In the genomic region with DNA sequence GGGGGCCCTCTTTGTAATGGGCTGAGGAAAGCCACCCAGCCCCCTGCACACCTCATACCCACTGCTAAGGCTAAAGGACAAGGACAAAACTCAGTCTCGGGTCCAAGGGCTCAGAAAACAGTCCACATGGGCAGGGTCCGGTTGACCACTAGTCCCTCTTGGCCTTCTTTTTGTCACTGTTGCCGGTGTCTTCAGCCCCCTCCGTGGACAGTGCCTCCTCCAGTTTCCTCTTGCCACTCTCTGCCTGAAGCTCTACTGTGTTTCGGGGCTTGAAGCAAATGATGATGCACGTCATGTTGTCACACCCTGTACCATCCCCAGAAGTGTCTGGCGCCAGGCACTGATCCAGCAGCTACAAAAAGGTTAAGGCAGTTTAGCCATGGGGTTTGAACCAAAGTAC, we compare ENCODE assay signal across 9 mouse cellular contexts. TPM values are rescaled to one million over a fixed set of nuclear protein-coding genes. Genes with fewer than 3 reads are reported as not detected.
DNase-seq lines count a peak whose midpoint lies in the region; ATAC-seq and TF ChIP-seq lines count a peak whose summit lies in the region.
"Had no signal": no experiment of that assay in that cellular context is flagged by ENCODE, and none has a peak within 500 bp of the region (broad histone marks: within the 10 kb centered on the region; RNA-seq: fewer than 3 reads in every experiment).

No protein-coding gene starts in this region.

- peaks cover 8% of the 10 kb centered on the region; the same call in 1 of the 2 replicates for H3K4me1 ChIP-seq in heart, embryonic 10.5 days
- H3K4me1 ChIP-seq in ES-E14 (ENCODE audit: control insufficient read depth in 2 of 2, insufficient read depth in 2 of 2, low read length in 2 of 2, poor library complexity in 1 of 2): peaks cover 3 to 5% of the 10 kb centered on the region in 2 experiments; a peak in 1 of 4 replicates
- H3K4me1 ChIP-seq in heart, postnatal 0 days (ENCODE audit: control insufficient read depth, insufficient read depth): peaks cover 9% of the 10 kb centered on the region

- H3K9me3 ChIP-seq in heart, embryonic 10.5 days: peaks cover 5% of the 10 kb centered on the region
- no peaks in the 10 kb centered on the region for H3K9me3 ChIP-seq in ES-E14 (ENCODE audit: control insufficient read depth, insufficient read depth, low read depth, low read length)
- 0 out of 2 replicates have a peak, but pooled peaks cover 4% of the 10 kb centered on the region for H3K9me3 ChIP-seq in heart, postnatal 0 days (replicated peaks; ENCODE audit: control insufficient read depth, low read length)

- no peak for ATAC-seq in heart, postnatal 0 days (ENCODE audit: insufficient read depth, low read depth)

- TF ChIP-seq EP300 in heart, postnatal 0 days (IDR thresholded peaks at IDR 0.05; ENCODE audit: low read depth): no peak

- peak overlapping the region; percentile 85 for H3K4me3 ChIP-seq in heart, embryonic 10.5 days
- H3K4me3 ChIP-seq in ES-E14 (ENCODE audit: insufficient read depth in 1 of 2, low read depth in 1 of 2, low read length in 2 of 2, poor library complexity in 1 of 2, severe bottlenecking in 1 of 2) (peak overlapping the region; percentile 63 to 79), macrophage (ENCODE audit: inconsistent target) (peak overlapping the region; percentile 89)
- peak overlapping the region; percentile 89 for H3K4me3 ChIP-seq in heart, postnatal 0 days (ENCODE audit: low read depth, low read length)

- no peak for DNase-seq in heart, embryonic 10.5 days (ENCODE audit: low spot score)
- no peak for DNase-seq in heart, postnatal 14 days
- DNase-seq in ES-E14 (ENCODE audit: low read depth, low spot score): no peak
- DNase-seq in heart, postnatal 0 days (ENCODE audit: low spot score): no peak
- DNase-seq in ovary, adult 18-20 months (ENCODE audit: low spot score): no peak
- DNase-seq in urinary bladder, adult 18-20 months (ENCODE audit: low spot score in 2 of 2): no peak
- no peak for DNase-seq in layer of hippocampus, adult 18-20 months (ENCODE audit: low spot score in 2 of 2)
- DNase-seq: right cerebral cortex, postnatal 4 days had no signal

- peak overlapping the region; percentile 93 for H3K4me2 ChIP-seq in heart, postnatal 0 days (ENCODE audit: low read depth, low read length)

- no peak for TF ChIP-seq CTCF in heart, postnatal 0 days (IDR thresholded peaks at IDR 0.05; ENCODE audit: low read depth)

- H3K9ac ChIP-seq in ES-E14 (ENCODE audit: insufficient read depth, low read depth, low read length, poor library complexity, severe bottlenecking): peak overlapping the region; percentile 71
- H3K9ac ChIP-seq in heart, postnatal 0 days (replicated peaks; ENCODE audit: low read depth, low read length): 0 out of 2 replicates have a peak overlapping the region, but pooled peaks have one; percentile 83

- H3K36me3 ChIP-seq in heart, embryonic 10.5 days: peaks cover 83% of the 10 kb centered on the region
- peaks cover 51% of the 10 kb centered on the region for H3K36me3 ChIP-seq in ES-E14 (ENCODE audit: control insufficient read depth, insufficient read depth, low read length, poor library complexity, severe bottlenecking)
- H3K36me3 ChIP-seq in heart, postnatal 0 days (replicated peaks; ENCODE audit: control insufficient read depth, insufficient read depth, low read length): peaks cover 77% of the 10 kb centered on the region
- H3K36me3 ChIP-seq in macrophage (ENCODE audit: inconsistent target): peaks cover 56% of the 10 kb centered on the region

- in situ Hi-C loops in ES-E14 (cut with MboI; ENCODE audit: low sequenced_read_pairs in 2 of 2, unreplicated experiment in 2 of 2): no loop called here

- peaks cover 38% of the 10 kb centered on the region for H3K79me2 ChIP-seq in macrophage (ENCODE audit: inconsistent target)

- no peaks in the 10 kb centered on the region for H3K27me3 ChIP-seq in heart, embryonic 10.5 days (ENCODE audit: insufficient read depth, poor library complexity, severe bottlenecking)
- no peaks in the 10 kb centered on the region for H3K27me3 ChIP-seq in heart, postnatal 0 days (ENCODE audit: control insufficient read depth, insufficient read depth, low read length)

- peak overlapping the region; percentile 96 for H3K27ac ChIP-seq in heart, embryonic 10.5 days
- peak overlapping the region; percentile 41; the same call in 1 of the 2 replicates for H3K27ac ChIP-seq in ES-E14 (ENCODE audit: insufficient read depth, low read depth, low read length, poor library complexity, severe bottlenecking)
- H3K27ac ChIP-seq in heart, postnatal 0 days (ENCODE audit: low read depth): peak overlapping the region; percentile 83
- H3K27ac ChIP-seq in macrophage: peak overlapping the region; percentile 77

- 84% methylated on average over 7 of the region's 7 CpGs for WGBS in heart, embryonic 10.5 days
- WGBS in heart, postnatal 0 days: 83% methylated on average over 7 of the region's 7 CpGs
- WGBS in macrophage (ENCODE audit: missing documents): 95% methylated on average over 7 of the region's 7 CpGs

- intact Hi-C loops in heart, postnatal 14 days (cut with DNase I): no loop called here

TF ChIP-seq in ES-E14, 5 proteins besides CTCF, POLR2A, EP300 and RAD21 (continues in another document):
- no peak for TF ChIP-seq ZC3H11A (IDR thresholded peaks at IDR 0.05; ENCODE audit: borderline replicate concordance, low read depth, low read length)
- TF ChIP-seq HCFC1 (IDR thresholded peaks at IDR 0.05; ENCODE audit: borderline replicate concordance, insufficient read depth, low read length): no peak

RNA-seq across cellular contexts. Expression of a gene that starts 0.8 kb away (rescaled TPM):
- polyA plus RNA-seq in heart, embryonic 10.5 days (2016; fragmentation: Nextera tagmentation; extraction: Ambion mirVana): 7.3 and 11.0 TPM in 2 replicates
- 10 to 100 TPM in 1 of 2 experiments, 1 to 10 TPM in 1; 9.9 to 10.6 TPM for total RNA-seq in heart, postnatal 14 days (2021)
- total RNA-seq in ES-E14 (2012; rRNA removed): 15.2 and 18.5 TPM in 2 replicates
- total RNA-seq in heart, postnatal 0 days (2014; rRNA removed; ENCODE audit: low replicate concordance): 2.9 and 30.7 TPM in 2 replicates
- polyA plus RNA-seq in heart, postnatal 0 days (2015; fragmentation: Nextera tagmentation; extraction: Ambion mirVana): 2.9 and 3.4 TPM in 2 replicates
- 100 to 1,000 TPM in 14 of 26 experiments, 10 to 100 TPM in 12; 34.5 to 176 (median 108) TPM for total RNA-seq in macrophage (2018; cell fraction: chromatin; rRNA removed)
- 10 to 100 TPM; 21.7 to 46.3 (median 33.1) TPM for total RNA-seq in macrophage (2018; cell fraction: cytosol; rRNA removed)
- total RNA-seq in macrophage (2018; cell fraction: nucleus; rRNA removed): 100 to 1,000 TPM in 8 of 26 experiments, 10 to 100 TPM in 18; 54.2 to 160 (median 82.4) TPM
- polyA plus RNA-seq in macrophage (2018): 20.3 to 33.4 TPM (median 25.0 TPM) in 3 replicates
- total RNA-seq in layer of hippocampus, adult 18-20 months (2021): 10 to 100 TPM; 27.1 to 28.2 TPM

RNA-seq across cellular contexts. Expression of a gene that starts 9.7 kb away (rescaled TPM):
- 73.4 and 77.6 TPM in 2 replicates for polyA plus RNA-seq in heart, embryonic 10.5 days (2016; fragmentation: Nextera tagmentation; extraction: Ambion mirVana)
- 10 to 100 TPM; 48.4 to 62.3 TPM for total RNA-seq in heart, postnatal 14 days (2021)
- total RNA-seq in ES-E14 (2012; rRNA removed): 74.5 and 76.8 TPM in 2 replicates
- total RNA-seq in heart, postnatal 0 days (2014; rRNA removed; ENCODE audit: low replicate concordance): 27.1 and 36.7 TPM in 2 replicates
- polyA plus RNA-seq in heart, postnatal 0 days (2015; fragmentation: Nextera tagmentation; extraction: Ambion mirVana): 60.2 and 60.7 TPM in 2 replicates
- 10 to 100 TPM in 16 of 26 experiments, 1 to 10 TPM in 10; 1.5 to 35.5 (median 11.9) TPM for total RNA-seq in macrophage (2018; cell fraction: chromatin; rRNA removed)
- 10 to 100 TPM in 24 of 26 experiments, 1 to 10 TPM in 2; 6.8 to 19.7 (median 13.9) TPM for total RNA-seq in macrophage (2018; cell fraction: cytosol; rRNA removed)
- total RNA-seq in macrophage (2018; cell fraction: nucleus; rRNA removed): 10 to 100 TPM in 16 of 26 experiments, 1 to 10 TPM in 10; 5.3 to 27.3 (median 11.7) TPM
- 15.7 to 26.2 TPM (median 16.2 TPM) in 3 replicates for polyA plus RNA-seq in macrophage (2018)
- 10 to 100 TPM; 39.0 to 39.5 TPM for total RNA-seq in layer of hippocampus, adult 18-20 months (2021)

RNA-seq across cellular contexts. Expression of a gene that starts 9.9 kb away (rescaled TPM):
- 133 TPM in 2 replicates for polyA plus RNA-seq in heart, embryonic 10.5 days (2016; fragmentation: Nextera tagmentation; extraction: Ambion mirVana)
- 10 to 100 TPM; 66.3 to 67.8 TPM for total RNA-seq in heart, postnatal 14 days (2021)
- total RNA-seq in ES-E14 (2012; rRNA removed): 72.0 and 76.5 TPM in 2 replicates
- total RNA-seq in heart, postnatal 0 days (2014; rRNA removed; ENCODE audit: low replicate concordance): 120 and 139 TPM in 2 replicates
- polyA plus RNA-seq in heart, postnatal 0 days (2015; fragmentation: Nextera tagmentation; extraction: Ambion mirVana): 97.9 and 112 TPM in 2 replicates
- 100 to 1,000 TPM in 4 of 26 experiments, 10 to 100 TPM in 22; 24.4 to 141 (median 73.8) TPM for total RNA-seq in macrophage (2018; cell fraction: chromatin; rRNA removed)
- total RNA-seq in macrophage (2018; cell fraction: cytosol; rRNA removed): 10 to 100 TPM; 44.3 to 70.4 (median 56.5) TPM
- total RNA-seq in macrophage (2018; cell fraction: nucleus; rRNA removed): 10 to 100 TPM; 30.0 to 71.3 (median 41.8) TPM
- 30.9 to 73.2 TPM (median 66.8 TPM) in 3 replicates for polyA plus RNA-seq in macrophage (2018)
- total RNA-seq in layer of hippocampus, adult 18-20 months (2021): 10 to 100 TPM; 75.2 to 81.6 TPM

RNA-seq across cellular contexts. Expression of a gene that starts 17.6 kb away (rescaled TPM):
- 148 and 151 TPM in 2 replicates for polyA plus RNA-seq in heart, embryonic 10.5 days (2016; fragmentation: Nextera tagmentation; extraction: Ambion mirVana)
- total RNA-seq in heart, postnatal 14 days (2021): 10 to 100 TPM; 56.5 to 66.1 TPM
- total RNA-seq in ES-E14 (2012; rRNA removed): 285 and 294 TPM in 2 replicates
- 48.7 and 51.7 TPM in 2 replicates for total RNA-seq in heart, postnatal 0 days (2014; rRNA removed; ENCODE audit: low replicate concordance)
- 61.0 and 68.0 TPM in 2 replicates for polyA plus RNA-seq in heart, postnatal 0 days (2015; fragmentation: Nextera tagmentation; extraction: Ambion mirVana)
- 10 to 100 TPM; 10.3 to 60.7 (median 35.5) TPM for total RNA-seq in macrophage (2018; cell fraction: chromatin; rRNA removed)
- total RNA-seq in macrophage (2018; cell fraction: cytosol; rRNA removed): 10 to 100 TPM; 35.0 to 61.8 (median 49.1) TPM
- 10 to 100 TPM; 19.3 to 74.8 (median 34.5) TPM for total RNA-seq in macrophage (2018; cell fraction: nucleus; rRNA removed)
- 49.8 to 88.3 TPM (median 76.6 TPM) in 3 replicates for polyA plus RNA-seq in macrophage (2018)
- 10 to 100 TPM; 69.6 to 73.3 TPM for total RNA-seq in layer of hippocampus, adult 18-20 months (2021)

RNA-seq across cellular contexts. Expression of a gene that starts 23.0 kb away (rescaled TPM):
- 67.1 and 81.9 TPM in 2 replicates for polyA plus RNA-seq in heart, embryonic 10.5 days (2016; fragmentation: Nextera tagmentation; extraction: Ambion mirVana)
- total RNA-seq in heart, postnatal 14 days (2021): 10 to 100 TPM; 31.9 to 34.5 TPM
- 73.8 and 83.8 TPM in 2 replicates for total RNA-seq in ES-E14 (2012; rRNA removed)
- 15.7 and 42.7 TPM in 2 replicates for total RNA-seq in heart, postnatal 0 days (2014; rRNA removed; ENCODE audit: low replicate concordance)
- polyA plus RNA-seq in heart, postnatal 0 days (2015; fragmentation: Nextera tagmentation; extraction: Ambion mirVana): 18.3 and 20.5 TPM in 2 replicates
- total RNA-seq in macrophage (2018; cell fraction: chromatin; rRNA removed): 100 to 1,000 TPM in 20 of 26 experiments, 10 to 100 TPM in 6; 80.5 to 217 (median 171) TPM
- 10 to 100 TPM; 20.7 to 37.1 (median 26.6) TPM for total RNA-seq in macrophage (2018; cell fraction: cytosol; rRNA removed)
- 100 to 1,000 TPM in 5 of 26 experiments, 10 to 100 TPM in 21; 42.8 to 125 (median 76.1) TPM for total RNA-seq in macrophage (2018; cell fraction: nucleus; rRNA removed)
- 25.3 to 29.9 TPM (median 29.5 TPM) in 3 replicates for polyA plus RNA-seq in macrophage (2018)
- 10 to 100 TPM; 57.7 to 60.9 TPM for total RNA-seq in layer of hippocampus, adult 18-20 months (2021)

Comparison
In these comparisons a context has a peak if more than half of its experiments do, and no peak if none do; other contexts are left out.
1. H3K27ac ChIP-seq: peak in every context shown above with its lines; median percentile 96 in heart, embryonic 10.5 days; 83 in heart, postnatal 0 days; 77 in macrophage; 41 in ES-E14.